21 mouse cellular contexts compared by ENCODE assay signal in the genomic region with DNA sequence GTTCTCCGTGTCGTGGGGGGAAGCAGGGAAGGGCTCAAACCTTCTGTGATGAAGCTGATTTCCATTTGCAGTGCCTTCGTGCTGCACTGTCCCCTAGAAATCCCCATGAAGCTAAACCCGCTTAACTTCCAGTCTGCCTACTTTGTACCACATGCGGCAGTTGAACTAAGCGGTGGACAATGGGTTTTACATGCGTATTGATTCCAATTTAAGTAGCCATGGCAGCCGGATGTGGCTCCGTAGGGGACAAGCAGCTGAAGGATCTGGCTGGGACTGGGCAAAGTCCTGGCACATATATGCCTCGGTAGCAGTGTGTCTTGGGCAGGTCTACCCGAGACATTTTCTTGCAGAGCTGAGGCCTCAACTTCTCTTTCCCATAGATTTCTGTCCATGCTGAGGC. TPM values are rescaled to one million over a fixed set of nuclear protein-coding genes. Genes with fewer than 3 reads are reported as not detected.
DNase-seq lines count a peak whose midpoint lies in the region; ATAC-seq and TF ChIP-seq lines count a peak whose summit lies in the region.
"Had no signal": no experiment of that assay in that cellular context is flagged by ENCODE, and none has a peak within 500 bp of the region (broad histone marks: within the 10 kb centered on the region; RNA-seq: fewer than 3 reads in every experiment).

No protein-coding gene starts in this region.

- DNase-seq in hindbrain, embryonic 11.5 days (ENCODE audit: low spot score): peak; percentile 44
- peak; percentile 72 for DNase-seq in brain, embryonic 14.5 days (ENCODE audit: low read depth)
- DNase-seq in midbrain, postnatal 0 days (ENCODE audit: low spot score): peak; percentile 40
- no peak for DNase-seq in frontal cortex, postnatal 14 days (ENCODE audit: low spot score in 2 of 2)
- DNase-seq in heart, postnatal 36 days: no peak
- DNase-seq: B cell, adult 2 months; cerebellum, adult 2 months; cerebellum, postnatal 36 days; kidney, adult 2 months; kidney, postnatal 36 days; lung, adult 2 months; lung, postnatal 36 days; right cerebral cortex, postnatal 25 days; thymus, adult 18-20 months had no signal

- no peaks in the 10 kb centered on the region for H3K27me3 ChIP-seq in hindbrain, embryonic 11.5 days (ENCODE audit: control insufficient read depth, insufficient read depth, low read length)
- H3K27me3 ChIP-seq in hindbrain, embryonic 13.5 days: no peaks in the 10 kb centered on the region
- H3K27me3 ChIP-seq in hindbrain, embryonic 16.5 days (replicated peaks; ENCODE audit: control insufficient read depth, insufficient read depth, low read length): no peaks in the 10 kb centered on the region
- no peaks in the 10 kb centered on the region for H3K27me3 ChIP-seq in midbrain, postnatal 0 days (ENCODE audit: insufficient read depth, low read length)
- H3K27me3 ChIP-seq: forebrain, embryonic 13.5 days; limb, embryonic 12.5 days; liver, embryonic 12.5 days; stomach, embryonic 15.5 days had no signal

- no peaks in the 10 kb centered on the region for H3K9me3 ChIP-seq in hindbrain, embryonic 11.5 days (ENCODE audit: control insufficient read depth, low read length)
- no peaks in the 10 kb centered on the region for H3K9me3 ChIP-seq in hindbrain, embryonic 13.5 days
- no peaks in the 10 kb centered on the region for H3K9me3 ChIP-seq in hindbrain, embryonic 16.5 days (ENCODE audit: control insufficient read depth, low read length)
- no peaks in the 10 kb centered on the region for H3K9me3 ChIP-seq in midbrain, postnatal 0 days (ENCODE audit: low read length)
- H3K9me3 ChIP-seq: forebrain, embryonic 13.5 days; heart, embryonic 10.5 days; liver, embryonic 12.5 days; stomach, embryonic 15.5 days had no signal

- H3K4me2 ChIP-seq in hindbrain, embryonic 11.5 days (replicated peaks; ENCODE audit: low read depth, low read length): no peak overlapping the region
- no peak overlapping the region for H3K4me2 ChIP-seq in hindbrain, embryonic 13.5 days
- no peak overlapping the region for H3K4me2 ChIP-seq in hindbrain, embryonic 16.5 days (ENCODE audit: low read length)
- H3K4me2 ChIP-seq in midbrain, postnatal 0 days (ENCODE audit: low read depth, low read length, poor library complexity, severe bottlenecking): no peak overlapping the region
- H3K4me2 ChIP-seq: forebrain, embryonic 13.5 days; limb, embryonic 12.5 days; liver, embryonic 12.5 days; stomach, embryonic 15.5 days had no signal

- H3K27ac ChIP-seq in hindbrain, embryonic 11.5 days (ENCODE audit: low read depth, low read length): no peak overlapping the region
- no peak overlapping the region for H3K27ac ChIP-seq in hindbrain, embryonic 13.5 days
- no peak overlapping the region for H3K27ac ChIP-seq in hindbrain, embryonic 16.5 days (ENCODE audit: low read depth, low read length)
- H3K27ac ChIP-seq in midbrain, postnatal 0 days (ENCODE audit: low read depth, low read length): no peak overlapping the region
- H3K27ac ChIP-seq: forebrain, embryonic 13.5 days; heart, embryonic 10.5 days; limb, embryonic 12.5 days; liver, embryonic 12.5 days; stomach, embryonic 15.5 days had no signal

- no peak overlapping the region for H3K9ac ChIP-seq in hindbrain, embryonic 11.5 days (ENCODE audit: low read depth, low read length)
- H3K9ac ChIP-seq in hindbrain, embryonic 13.5 days: no peak overlapping the region
- H3K9ac ChIP-seq in hindbrain, embryonic 16.5 days (ENCODE audit: low read depth, low read length): no peak overlapping the region
- no peak overlapping the region for H3K9ac ChIP-seq in midbrain, postnatal 0 days (replicated peaks; ENCODE audit: low read length, poor library complexity, severe bottlenecking)
- H3K9ac ChIP-seq: forebrain, embryonic 13.5 days; limb, embryonic 12.5 days; liver, embryonic 12.5 days; stomach, embryonic 15.5 days had no signal

- intact Hi-C loops in heart, postnatal 36 days (cut with DNase I): no loop called here

- H3K36me3 ChIP-seq in hindbrain, embryonic 11.5 days (ENCODE audit: control insufficient read depth, insufficient read depth, low read length): no peaks in the 10 kb centered on the region
- H3K36me3 ChIP-seq in hindbrain, embryonic 13.5 days: peaks cover 3% of the 10 kb centered on the region; the same call in 1 of the 2 replicates
- no peaks in the 10 kb centered on the region for H3K36me3 ChIP-seq in hindbrain, embryonic 16.5 days (ENCODE audit: control insufficient read depth, insufficient read depth, low read length)
- H3K36me3 ChIP-seq in midbrain, postnatal 0 days (ENCODE audit: insufficient read depth, low read length): no peaks in the 10 kb centered on the region; the same call in none of the 2 replicates
- H3K36me3 ChIP-seq: heart, embryonic 10.5 days; limb, embryonic 12.5 days; liver, embryonic 12.5 days; stomach, embryonic 15.5 days had no signal

- H3K4me3 ChIP-seq in hindbrain, embryonic 11.5 days (ENCODE audit: low read depth, low read length): no peak overlapping the region
- H3K4me3 ChIP-seq in hindbrain, embryonic 13.5 days: no peak overlapping the region
- H3K4me3 ChIP-seq in hindbrain, embryonic 16.5 days (ENCODE audit: low read length): no peak overlapping the region
- no peak overlapping the region for H3K4me3 ChIP-seq in midbrain, postnatal 0 days (ENCODE audit: low read depth, low read length)
- H3K4me3 ChIP-seq: forebrain, embryonic 13.5 days; heart, embryonic 10.5 days; limb, embryonic 12.5 days; liver, embryonic 12.5 days; stomach, embryonic 15.5 days had no signal

- 65% methylated on average over 11 of the region's 11 CpGs for WGBS in hindbrain, embryonic 11.5 days
- 43% methylated on average over 11 of the region's 11 CpGs for WGBS in hindbrain, embryonic 13.5 days
- 27% methylated on average over 11 of the region's 11 CpGs for WGBS in hindbrain, embryonic 16.5 days
- WGBS in midbrain, postnatal 0 days: 22% methylated on average over 11 of the region's 11 CpGs

- TF ChIP-seq CTCF in brain, embryonic 14.5 days (IDR thresholded peaks at IDR 0.05; ENCODE audit: borderline replicate concordance, extremely low read depth, insufficient read depth, insufficient read length): no peak
- TF ChIP-seq CTCF in midbrain, postnatal 0 days (IDR thresholded peaks at IDR 0.05): no peak

- no peaks in the 10 kb centered on the region for H3K4me1 ChIP-seq in hindbrain, embryonic 11.5 days (replicated peaks; ENCODE audit: control insufficient read depth, insufficient read depth, low read length)
- peaks cover 21% of the 10 kb centered on the region for H3K4me1 ChIP-seq in hindbrain, embryonic 13.5 days (replicated peaks)
- peaks cover 10% of the 10 kb centered on the region; the same call in 1 of the 2 replicates for H3K4me1 ChIP-seq in hindbrain, embryonic 16.5 days (ENCODE audit: control insufficient read depth, insufficient read depth, low read depth, low read length)
- no peaks in the 10 kb centered on the region for H3K4me1 ChIP-seq in midbrain, postnatal 0 days (ENCODE audit: insufficient read depth, low read length)
- H3K4me1 ChIP-seq: forebrain, embryonic 13.5 days; heart, embryonic 10.5 days; limb, embryonic 12.5 days; liver, embryonic 12.5 days had no signal

- ATAC-seq in hindbrain, embryonic 11.5 days (ENCODE audit: low FRiP score): peak; percentile 54; the same call in 1 of the 2 replicates
- ATAC-seq in hindbrain, embryonic 13.5 days (ENCODE audit: low FRiP score): no peak
- peak; percentile 15; the same call in 1 of the 2 replicates for ATAC-seq in hindbrain, embryonic 16.5 days
- peak; percentile 55; the same call in 1 of the 2 replicates for ATAC-seq in midbrain, postnatal 0 days (ENCODE audit: low FRiP score)
- ATAC-seq: forebrain, embryonic 13.5 days; liver, embryonic 12.5 days had no signal

- TF ChIP-seq POLR2A in brain, embryonic 14.5 days (IDR thresholded peaks at IDR 0.05; ENCODE audit: borderline replicate concordance, extremely low read depth, insufficient read depth, insufficient read length, poor library complexity, severe bottlenecking): no peak

RNA-seq across cellular contexts. Expression of gene Fam83d, which starts 29.3 kb away (rescaled TPM):
- polyA plus RNA-seq in hindbrain, embryonic 11.5 days (2014; fragmentation: Nextera tagmentation; extraction: Ambion mirVana): 37.8 and 38.3 TPM in 2 replicates
- polyA plus RNA-seq in hindbrain, embryonic 13.5 days (2015; fragmentation: Nextera tagmentation; extraction: Ambion mirVana): 9.7 and 11.0 TPM in 2 replicates
- polyA plus RNA-seq in brain, embryonic 14.5 days (2012; rRNA removed): 13.9 and 25.3 TPM in 2 replicates
- polyA plus RNA-seq in hindbrain, embryonic 16.5 days (2015; fragmentation: Nextera tagmentation; extraction: Ambion mirVana): 7.9 and 10.6 TPM in 2 replicates
- 6.4 and 6.6 TPM in 2 replicates for total RNA-seq in midbrain, postnatal 0 days (2014; rRNA removed)
- 3.8 TPM in 2 replicates for polyA plus RNA-seq in midbrain, postnatal 0 days (2015; fragmentation: Nextera tagmentation; extraction: Ambion mirVana)
- 1 to 10 TPM; 1.0 to 1.5 TPM for total RNA-seq in heart, postnatal 36 days (2021)

RNA-seq across cellular contexts. Expression of gene Dhx35, which starts 56.0 kb away (rescaled TPM):
- 14.8 and 15.4 TPM in 2 replicates for polyA plus RNA-seq in hindbrain, embryonic 11.5 days (2014; fragmentation: Nextera tagmentation; extraction: Ambion mirVana)
- 13.3 and 15.4 TPM in 2 replicates for polyA plus RNA-seq in hindbrain, embryonic 13.5 days (2015; fragmentation: Nextera tagmentation; extraction: Ambion mirVana)
- polyA plus RNA-seq in brain, embryonic 14.5 days (2012; rRNA removed): 29.8 and 39.6 TPM in 2 replicates
- polyA plus RNA-seq in hindbrain, embryonic 16.5 days (2015; fragmentation: Nextera tagmentation; extraction: Ambion mirVana): 13.0 and 13.5 TPM in 2 replicates
- 24.7 and 26.9 TPM in 2 replicates for total RNA-seq in midbrain, postnatal 0 days (2014; rRNA removed)
- polyA plus RNA-seq in midbrain, postnatal 0 days (2015; fragmentation: Nextera tagmentation; extraction: Ambion mirVana): 9.7 and 11.4 TPM in 2 replicates
- 10 to 100 TPM; 16.9 to 18.4 TPM for total RNA-seq in heart, postnatal 36 days (2021)

Comparison
In these comparisons a context has a peak if more than half of its experiments do, and no peak if none do; other contexts are left out.
1. DNase-seq: peak in hindbrain, embryonic 11.5 days (single experiment), brain, embryonic 14.5 days (single experiment) and midbrain, postnatal 0 days (single experiment); none in frontal cortex, postnatal 14 days (0 of 2) and heart, postnatal 36 days (0 of 2).